In the genomic region with DNA sequence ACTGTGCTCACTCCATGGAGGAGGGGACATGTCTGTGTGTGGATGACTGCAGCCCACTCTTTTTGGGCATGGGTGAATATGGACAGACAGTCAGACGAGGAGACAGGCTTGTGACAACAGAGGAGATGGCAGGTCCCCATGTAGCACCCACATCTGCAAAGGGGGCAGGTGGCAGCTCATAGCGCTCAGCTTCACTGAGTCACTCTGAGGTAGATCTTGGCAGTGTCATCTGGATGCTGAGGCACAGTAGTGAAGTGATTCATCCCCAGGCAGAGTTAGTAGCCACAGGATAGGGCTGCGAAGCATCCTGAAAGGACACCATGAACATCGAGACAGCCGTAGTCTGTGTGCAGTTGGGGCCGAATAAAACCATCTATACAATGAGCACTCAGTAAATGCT, we compare ENCODE assay signal across 26 mouse cellular contexts. TPM values are rescaled to one million over a fixed set of nuclear protein-coding genes. Genes with fewer than 3 reads are reported as not detected.
DNase-seq lines count a peak whose midpoint lies in the region; ATAC-seq lines count a peak whose summit lies in the region.
"Had no signal": no experiment of that assay in that cellular context is flagged by ENCODE, and none has a peak within 500 bp of the region (broad histone marks: within the 10 kb centered on the region; RNA-seq: fewer than 3 reads in every experiment).

No protein-coding gene starts in this region.

- intact Hi-C loops in left cerebral cortex, postnatal 14 days (cut with DNase I) = loop anchor here (10.0 kb wide), 1 partner anchor 256 kb away; no protein-coding TSS in a partner anchor
- intact Hi-C loops in left cerebral cortex, postnatal 4 days (cut with DNase I) = no loop called here
- intact Hi-C loops in left cerebral cortex, postnatal 25 days (cut with DNase I) = no loop called here

- DNase-seq in frontal cortex, postnatal 36 days (ENCODE audit: low spot score in 2 of 2) = peak; percentile 25 to 40
- DNase-seq in frontal cortex, postnatal 14 days (ENCODE audit: low spot score in 2 of 2) = no peak
- DNase-seq in left cerebral cortex, postnatal 14 days (ENCODE audit: low spot score in 2 of 2) = peak; percentile 19 to 67
- no peak for DNase-seq in left cerebral cortex, postnatal 4 days
- peak; percentile 14 to 81 for DNase-seq in left cerebral cortex, postnatal 25 days (ENCODE audit: low spot score in 2 of 2)
- peak; percentile 35 for DNase-seq in telencephalon, adult 2 months (ENCODE audit: low read depth, low spot score)
- DNase-seq: cerebellum, adult 11 months; cerebellum, adult 9-10 months; cerebellum, postnatal 36 days; embryo, embryonic 11 days; gastrocnemius, postnatal 10 days; heart, postnatal 14 days; kidney, adult 18-20 months; kidney, postnatal 36 days; liver, postnatal 0 days; lung, postnatal 36 days; thymus, postnatal 4 days had no signal

- no peak for ATAC-seq in megakaryocyte progenitor cell, adult 5-6 weeks (replicated peaks; ENCODE audit: poor library complexity)
- ATAC-seq: CD4-positive, CD25-positive, alpha-beta regulatory T cell, adult 4 months; forebrain, embryonic 14.5 days; inflammation-experienced regulatory T-cells, adult 6 months; liver, embryonic 12.5 days; liver, postnatal 0 days had no signal

RNA-seq across cellular contexts. Expression of a gene that starts 3.2 kb away (rescaled TPM):
- total RNA-seq in left cerebral cortex, postnatal 14 days (2021) = not detected
- total RNA-seq in left cerebral cortex, postnatal 4 days (2021) = under 1 TPM in 1 of 2 experiments, not detected in 1; 0.40 TPM
- not detected for total RNA-seq in left cerebral cortex, postnatal 25 days (2021)
- not detected in 2 replicates for total RNA-seq in megakaryocyte progenitor cell, adult 5-6 weeks (2015)
- total RNA-seq in megakaryocyte progenitor cell, adult 5-6 weeks (2017) = not detected in 2 replicates
- total RNA-seq: adrenal gland, adult 18-20 months; gastrocnemius, postnatal 10 days; heart, adult 8-10 months; heart, postnatal 14 days; layer of hippocampus, adult 8-10 months had no signal

RNA-seq across cellular contexts. Expression of a gene that starts 16.8 kb away (rescaled TPM):
- total RNA-seq in left cerebral cortex, postnatal 14 days (2021) = not detected
- total RNA-seq in left cerebral cortex, postnatal 4 days (2021) = not detected
- not detected for total RNA-seq in left cerebral cortex, postnatal 25 days (2021)
- not detected in 2 replicates for total RNA-seq in megakaryocyte progenitor cell, adult 5-6 weeks (2015)
- not detected in 2 replicates for total RNA-seq in megakaryocyte progenitor cell, adult 5-6 weeks (2017)
- total RNA-seq: adrenal gland, adult 18-20 months; gastrocnemius, postnatal 10 days; heart, adult 8-10 months; heart, postnatal 14 days; layer of hippocampus, adult 8-10 months; midbrain, postnatal 0 days had no signal

RNA-seq across cellular contexts. Expression of a gene that starts 21.1 kb away (rescaled TPM):
- total RNA-seq in left cerebral cortex, postnatal 14 days (2021) = not detected
- not detected for total RNA-seq in left cerebral cortex, postnatal 4 days (2021)
- not detected for total RNA-seq in left cerebral cortex, postnatal 25 days (2021)
- total RNA-seq in megakaryocyte progenitor cell, adult 5-6 weeks (2015) = not detected in 2 replicates
- total RNA-seq in megakaryocyte progenitor cell, adult 5-6 weeks (2017) = not detected in 2 replicates
- total RNA-seq: gastrocnemius, postnatal 10 days; heart, adult 8-10 months; heart, postnatal 14 days; layer of hippocampus, adult 8-10 months had no signal

RNA-seq across cellular contexts. Expression of a gene that starts 46.4 kb away (rescaled TPM):
- total RNA-seq in left cerebral cortex, postnatal 14 days (2021) = not detected
- total RNA-seq in left cerebral cortex, postnatal 4 days (2021) = not detected
- total RNA-seq in left cerebral cortex, postnatal 25 days (2021) = not detected
- not detected in 2 replicates for total RNA-seq in megakaryocyte progenitor cell, adult 5-6 weeks (2015)
- not detected in 2 replicates for total RNA-seq in megakaryocyte progenitor cell, adult 5-6 weeks (2017)
- total RNA-seq: gastrocnemius, postnatal 10 days; heart, adult 8-10 months; heart, postnatal 14 days; layer of hippocampus, adult 8-10 months had no signal

RNA-seq across cellular contexts. Expression of a gene that starts 50.4 kb away (rescaled TPM):
- not detected for total RNA-seq in left cerebral cortex, postnatal 14 days (2021)
- not detected for total RNA-seq in left cerebral cortex, postnatal 4 days (2021)
- total RNA-seq in left cerebral cortex, postnatal 25 days (2021) = not detected
- not detected in 2 replicates for total RNA-seq in megakaryocyte progenitor cell, adult 5-6 weeks (2015)
- not detected in 2 replicates for total RNA-seq in megakaryocyte progenitor cell, adult 5-6 weeks (2017)
- total RNA-seq: adrenal gland, adult 18-20 months; gastrocnemius, postnatal 10 days; heart, adult 8-10 months; heart, postnatal 14 days; layer of hippocampus, adult 8-10 months; midbrain, postnatal 0 days had no signal

Comparison
In these comparisons a context has a peak if more than half of its experiments do, and no peak if none do; other contexts are left out.
1. DNase-seq: peak in frontal cortex, postnatal 36 days (2 of 2), left cerebral cortex, postnatal 14 days (2 of 2), left cerebral cortex, postnatal 25 days (2 of 2) and telencephalon, adult 2 months (single experiment); none in frontal cortex, postnatal 14 days (0 of 2) and left cerebral cortex, postnatal 4 days (single experiment).